9 mouse cellular contexts compared by ENCODE assay signal in the genomic region with DNA sequence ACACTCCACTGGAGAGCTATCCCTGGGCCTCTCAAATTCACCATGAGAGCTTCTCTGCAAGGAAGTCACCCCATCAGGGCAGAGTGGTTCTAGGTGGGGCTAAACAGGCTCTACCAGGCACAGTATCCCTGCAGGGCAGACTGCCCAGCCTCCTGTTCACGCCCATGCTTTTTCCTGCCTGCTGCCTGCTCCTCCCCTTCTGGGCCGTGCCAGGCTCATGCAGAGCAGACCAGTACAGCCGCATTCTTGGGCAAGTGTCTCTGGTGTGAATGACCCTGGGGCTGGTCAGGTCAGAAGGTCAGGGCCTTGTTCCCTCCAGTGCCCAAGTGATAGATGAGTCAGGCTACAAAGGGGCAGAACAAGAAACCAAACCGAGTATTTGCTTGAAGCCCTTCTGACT. TPM values are rescaled to one million over a fixed set of nuclear protein-coding genes. Genes with fewer than 3 reads are reported as not detected.
DNase-seq lines count a peak whose midpoint lies in the region; ATAC-seq and TF ChIP-seq lines count a peak whose summit lies in the region.
"Had no signal": no experiment of that assay in that cellular context is flagged by ENCODE, and none has a peak within 500 bp of the region (broad histone marks: within the 10 kb centered on the region; RNA-seq: fewer than 3 reads in every experiment).

No protein-coding gene starts in this region.

- peak; percentile 89 for DNase-seq in adrenal gland, adult 8-10 months
- peak; percentile 71 for DNase-seq in urinary bladder, postnatal 25 days (ENCODE audit: low spot score)
- no peak for DNase-seq in left cerebral cortex, adult 18-20 months (ENCODE audit: low spot score in 2 of 2)
- DNase-seq in hindbrain, postnatal 0 days (ENCODE audit: low spot score): no peak

- H3K4me2 ChIP-seq in heart, embryonic 15.5 days: no peak overlapping the region
- no peak overlapping the region for H3K4me2 ChIP-seq in liver, embryonic 12.5 days
- H3K4me2 ChIP-seq in hindbrain, postnatal 0 days (ENCODE audit: low read depth, low read length): no peak overlapping the region

- ATAC-seq in heart, embryonic 15.5 days (replicated peaks; ENCODE audit: insufficient number of reproducible peaks, insufficient read depth, low FRiP score, low read depth): peak; percentile 49
- peak; percentile 19; the same call in 1 of the 2 replicates for ATAC-seq in liver, embryonic 12.5 days
- no peak for ATAC-seq in megakaryocyte-erythroid progenitor cell, adult 5-6 weeks (replicated peaks; ENCODE audit: low FRiP score, low TSS enrichment, poor library complexity, severe bottlenecking)
- ATAC-seq in hindbrain, postnatal 0 days: no peak

- no peaks in the 10 kb centered on the region for H3K79me3 ChIP-seq in C2C12 (ENCODE audit: low read depth)

- H3K79me2 ChIP-seq in C2C12 (ENCODE audit: control insufficient read depth, insufficient read depth): no peaks in the 10 kb centered on the region

- TF ChIP-seq CTCF in C2C12 (IDR thresholded peaks at IDR 0.05; ENCODE audit: control insufficient read depth, insufficient read depth, insufficient read length): no peak
- TF ChIP-seq CTCF in hindbrain, postnatal 0 days (IDR thresholded peaks at IDR 0.05; ENCODE audit: low read depth): no peak

- H3K4me1 ChIP-seq in heart, embryonic 15.5 days (replicated peaks): peaks cover 48% of the 10 kb centered on the region
- H3K4me1 ChIP-seq in liver, embryonic 12.5 days: no peaks in the 10 kb centered on the region; the same call in 1 of the 2 replicates
- peaks cover 6% of the 10 kb centered on the region; the same call in 1 of the 2 replicates for H3K4me1 ChIP-seq in hindbrain, postnatal 0 days (ENCODE audit: insufficient read depth, low read length)

- H3K9me3 ChIP-seq in heart, embryonic 15.5 days (replicated peaks): no peaks in the 10 kb centered on the region
- no peaks in the 10 kb centered on the region for H3K9me3 ChIP-seq in liver, embryonic 12.5 days (replicated peaks)
- no peaks in the 10 kb centered on the region for H3K9me3 ChIP-seq in hindbrain, postnatal 0 days (ENCODE audit: low read length)

- H3K9ac ChIP-seq in heart, embryonic 15.5 days: no peak overlapping the region
- no peak overlapping the region for H3K9ac ChIP-seq in liver, embryonic 12.5 days
- no peak overlapping the region for H3K9ac ChIP-seq in hindbrain, postnatal 0 days (replicated peaks; ENCODE audit: low read length)

- H3K4me3 ChIP-seq in C2C12 (ENCODE audit: insufficient read depth, poor library complexity, severe bottlenecking): no peak overlapping the region
- no peak overlapping the region for H3K4me3 ChIP-seq in heart, embryonic 15.5 days
- H3K4me3 ChIP-seq in liver, embryonic 12.5 days: no peak overlapping the region
- no peak overlapping the region for H3K4me3 ChIP-seq in hindbrain, postnatal 0 days (ENCODE audit: low read length)

- peak overlapping the region; percentile 76 for H3K27ac ChIP-seq in heart, embryonic 15.5 days
- H3K27ac ChIP-seq in liver, embryonic 12.5 days: no peak overlapping the region
- H3K27ac ChIP-seq in hindbrain, postnatal 0 days: no peak overlapping the region

- H3ac ChIP-seq in C2C12 (ENCODE audit: control insufficient read depth, insufficient read length, low read depth): no peak overlapping the region

- WGBS in heart, embryonic 15.5 days: 23% methylated on average over 4 of the region's 4 CpGs
- WGBS in liver, embryonic 12.5 days (ENCODE audit: insufficient replicate concordance): 28% methylated on average over 4 of the region's 4 CpGs
- WGBS in hindbrain, postnatal 0 days: 12% methylated on average over 4 of the region's 4 CpGs

- no peaks in the 10 kb centered on the region for H3K36me3 ChIP-seq in C2C12 (ENCODE audit: control insufficient read depth, insufficient read depth)
- H3K36me3 ChIP-seq in heart, embryonic 15.5 days: no peaks in the 10 kb centered on the region
- no peaks in the 10 kb centered on the region for H3K36me3 ChIP-seq in liver, embryonic 12.5 days
- H3K36me3 ChIP-seq in hindbrain, postnatal 0 days (ENCODE audit: insufficient read depth, low read length): no peaks in the 10 kb centered on the region

- peaks cover 13% of the 10 kb centered on the region for H3K27me3 ChIP-seq in C2C12 (ENCODE audit: control insufficient read depth, insufficient read depth, insufficient read length)
- peaks cover 21% of the 10 kb centered on the region for H3K27me3 ChIP-seq in heart, embryonic 15.5 days
- peaks cover 36% of the 10 kb centered on the region for H3K27me3 ChIP-seq in liver, embryonic 12.5 days (replicated peaks)
- H3K27me3 ChIP-seq in hindbrain, postnatal 0 days (ENCODE audit: insufficient read depth, low read length): peaks cover 27% of the 10 kb centered on the region

TF ChIP-seq in C2C12, 6 proteins besides CTCF, POLR2A, EP300 and RAD21:
- TF ChIP-seq MAX (IDR thresholded peaks at IDR 0.05) (peak; percentile 59), MYOG (IDR thresholded peaks at IDR 0.05; ENCODE audit: control insufficient read depth, extremely low read depth, insufficient read length) (no peak), FOSL1 (IDR thresholded peaks at IDR 0.05; ENCODE audit: insufficient read depth, low read length, poor library complexity, severe bottlenecking) (no peak), CEBPB (IDR thresholded peaks at IDR 0.05; ENCODE audit: low read depth) (peak; percentile 15), MYOD1 (IDR thresholded peaks at IDR 0.05; ENCODE audit: control insufficient read depth, insufficient read length, low read depth) (no peak), USF1 (IDR thresholded peaks at IDR 0.05; ENCODE audit: low read depth) (no peak)

RNA-seq across cellular contexts. Expression of a gene that starts 4.3 kb away (rescaled TPM):
- 0.08 TPM for polyA plus RNA-seq in C2C12 (2012; fragmentation: generic; extraction: Trizol)
- 10 to 100 TPM in 2 of 4 experiments, 1 to 10 TPM in 2; 3.1 to 17.7 (median 9.9) TPM for total RNA-seq in adrenal gland, adult 8-10 months (2022)
- 1.3 and 2.3 TPM in 2 replicates for polyA plus RNA-seq in heart, embryonic 15.5 days (2015; fragmentation: Nextera tagmentation; extraction: Ambion mirVana)
- 0.32 and 0.35 TPM in 2 replicates for polyA plus RNA-seq in liver, embryonic 12.5 days (2016; fragmentation: Nextera tagmentation; extraction: Ambion mirVana)
- not detected in 2 replicates for total RNA-seq in megakaryocyte-erythroid progenitor cell, adult 5-6 weeks (2014; fragmentation: Nextera tagmentation)
- total RNA-seq in megakaryocyte-erythroid progenitor cell, adult 5-6 weeks (2017): not detected in 2 replicates
- total RNA-seq in left cerebral cortex, adult 18-20 months (2021): 1 to 10 TPM; 2.1 to 2.6 TPM
- total RNA-seq in hindbrain, postnatal 0 days (2014; rRNA removed): 0.07 and 0.16 TPM in 2 replicates
- polyA plus RNA-seq in hindbrain, postnatal 0 days (2015; fragmentation: Nextera tagmentation; extraction: Ambion mirVana): 0.13 and 0.16 TPM in 2 replicates
- total RNA-seq: hematopoietic stem cell, adult 5-6 weeks had no signal

RNA-seq across cellular contexts. Expression of a gene that starts 10.4 kb away (rescaled TPM):
- 0.01 TPM for polyA plus RNA-seq in C2C12 (2012; fragmentation: generic; extraction: Trizol)
- total RNA-seq in adrenal gland, adult 8-10 months (2022): under 1 TPM; 0.17 to 0.35 (median 0.23) TPM
- polyA plus RNA-seq in heart, embryonic 15.5 days (2015; fragmentation: Nextera tagmentation; extraction: Ambion mirVana): 0.06 and 0.08 TPM in 2 replicates
- polyA plus RNA-seq in liver, embryonic 12.5 days (2016; fragmentation: Nextera tagmentation; extraction: Ambion mirVana): not detected in 2 replicates
- total RNA-seq in megakaryocyte-erythroid progenitor cell, adult 5-6 weeks (2014; fragmentation: Nextera tagmentation): not detected in 2 replicates
- not detected in 2 replicates for total RNA-seq in megakaryocyte-erythroid progenitor cell, adult 5-6 weeks (2017)
- 1 to 10 TPM; 5.1 to 6.8 TPM for total RNA-seq in left cerebral cortex, adult 18-20 months (2021)
- total RNA-seq in hindbrain, postnatal 0 days (2014; rRNA removed): 0.21 and 0.29 TPM in 2 replicates
- polyA plus RNA-seq in hindbrain, postnatal 0 days (2015; fragmentation: Nextera tagmentation; extraction: Ambion mirVana): 0.09 and 0.18 TPM in 2 replicates
- total RNA-seq: hematopoietic stem cell, adult 5-6 weeks had no signal

Comparison
In these comparisons a context has a peak if more than half of its experiments do, and no peak if none do; other contexts are left out.
1. DNase-seq: peak in adrenal gland, adult 8-10 months (single experiment) and urinary bladder, postnatal 25 days (single experiment); none in left cerebral cortex, adult 18-20 months (0 of 2) and hindbrain, postnatal 0 days (single experiment).
2. ATAC-seq: peak in heart, embryonic 15.5 days (single experiment) and liver, embryonic 12.5 days (single experiment); none in megakaryocyte-erythroid progenitor cell, adult 5-6 weeks (single experiment) and hindbrain, postnatal 0 days (single experiment).